Mouse (Mus musculus) midbrain, embryonic 12.5 days (tissue): ENCODE results near the gene Commd1. TPM values are rescaled to one million over a fixed set of nuclear protein-coding genes. Genes with fewer than 3 reads are reported as not detected.

Experiments
- ATAC-seq: fragments of 200-750 bp; cut with Nextera tagmentation; 2 replicates; pipeline ENCODE4 v1.8.0; 2017; ENCODE audit warnings: low read depth, moderate TSS enrichment, moderate library complexity; ENCODE audit not compliant: low FRiP score
- H3K27ac ChIP-seq: fragments of 300-500 bp; sonication (generic); replicated peaks from 2 replicates; pipeline ENCODE4 v1.5.1; 2016; ENCODE audit warnings: mild to moderate bottlenecking
- H3K27me3 ChIP-seq: fragments of 300-500 bp; sonication (generic); 2 replicates; pipeline ENCODE4 v1.6.1; 2016; ENCODE audit warnings: mild to moderate bottlenecking
- H3K36me3 ChIP-seq: fragments of 300-500 bp; sonication (generic); 2 replicates; pipeline ENCODE4 v1.6.1; 2016
- H3K4me1 ChIP-seq: fragments of 300-500 bp; sonication (generic); 2 replicates; pipeline ENCODE4 v1.6.1; 2016
- H3K4me2 ChIP-seq: fragments of 300-500 bp; sonication (generic); replicated peaks from 2 replicates; pipeline ENCODE4 v1.6.1; 2016; ENCODE audit warnings: mild to moderate bottlenecking, moderate library complexity
- H3K4me3 ChIP-seq: fragments of 300-500 bp; sonication (generic); 2 replicates; pipeline ENCODE4 v1.5.1; 2016; ENCODE audit warnings: mild to moderate bottlenecking
- H3K9ac ChIP-seq: fragments of 300-500 bp; sonication (generic); replicated peaks from 2 replicates; pipeline ENCODE4 v1.6.1; 2016; ENCODE audit warnings: mild to moderate bottlenecking, moderate library complexity
- H3K9me3 ChIP-seq: fragments of 300-500 bp; sonication (generic); 2 replicates; pipeline ENCODE4 v1.6.1; 2016; ENCODE audit warnings: mild to moderate bottlenecking
- WGBS: fragments of 180-500 bp; shearing (Covaris S2); methylation state at CpG from one replicate; pipeline ENCODE4 v1.1.7; 2016; 5-methylcytosine and 5-hydroxymethylcytosine counted together
- polyA plus RNA-seq: library from polyadenylated mRNA; unstranded; fragments of >200 nt; fragmentation: Nextera tagmentation; extraction: Ambion mirVana; gene quantifications from 2 replicates; pipeline ENCODE4 v1.2.1, GENCODE M21; 2016

The Commd1 gene
- polyA plus RNA-seq, 1 experiment from 2014 or later = 349 TPM

DNA sequence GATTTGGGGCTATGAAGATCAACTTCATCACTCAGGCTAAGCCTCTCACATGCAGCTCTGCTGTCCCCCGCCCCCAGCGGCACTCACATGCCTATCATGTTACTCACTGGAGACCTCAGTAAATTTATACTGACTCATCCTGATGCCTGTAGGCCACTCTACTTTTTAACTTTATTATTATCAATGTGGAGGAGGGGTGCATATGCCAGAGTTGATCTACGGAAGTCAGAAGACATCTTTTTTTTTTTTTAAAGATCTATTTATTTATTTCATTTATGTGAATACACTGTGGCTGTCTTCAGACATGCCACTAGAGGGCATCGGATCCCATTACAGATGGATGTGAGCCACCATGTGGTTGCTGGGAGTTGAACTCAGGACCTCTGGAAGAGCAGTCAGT lies 16.7 kb downstream of the Commd1 start:
- Histone ChIP-seq H3K27me3 (no peaks in the 10 kb centered on the region), H3K9me3 (peaks cover 12% of the 10 kb centered on the region), H3K4me1 (no peaks in the 10 kb centered on the region), H3K4me2 (no peak overlapping the region), H3K9ac (no peak overlapping the region), H3K36me3 (peaks cover 11% of the 10 kb centered on the region; the same call in 1 of the 2 replicates), H3K27ac (no peak overlapping the region), H3K4me3 (no peak overlapping the region)
- 84% methylated on average over 4 of the region's 4 CpGs for WGBS
- no peak for ATAC-seq

DNA sequence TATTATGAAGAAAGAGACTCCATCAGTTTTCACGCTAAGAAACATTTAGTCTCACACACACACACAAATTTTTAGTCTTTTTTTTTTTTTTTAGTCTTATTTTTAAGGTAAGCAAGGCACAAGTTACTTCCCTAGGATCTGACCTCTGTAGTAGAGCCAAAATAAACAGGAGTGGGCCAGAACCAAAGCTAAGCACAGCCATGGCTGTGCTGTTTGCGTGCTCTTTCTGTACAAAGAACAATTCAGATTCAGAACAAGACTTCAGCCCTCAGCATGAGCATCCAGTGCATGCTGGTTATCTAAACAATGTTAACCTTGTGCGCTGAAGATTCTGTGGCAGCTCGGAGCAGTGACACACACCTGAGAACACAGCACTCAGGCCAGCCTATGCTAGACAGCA lies 17.8 kb downstream of the Commd1 start:
- no peaks in the 10 kb centered on the region for H3K4me1 ChIP-seq
- 86% methylated on average over 4 of the region's 4 CpGs for WGBS
- H3K4me3 ChIP-seq = no peak overlapping the region
- no peaks in the 10 kb centered on the region for H3K27me3 ChIP-seq
- H3K27ac ChIP-seq = no peak overlapping the region
- peaks cover 11% of the 10 kb centered on the region; the same call in 1 of the 2 replicates for H3K36me3 ChIP-seq
- no peak overlapping the region for H3K4me2 ChIP-seq
- H3K9me3 ChIP-seq = peaks cover 12% of the 10 kb centered on the region
- no peak for ATAC-seq
- no peak overlapping the region for H3K9ac ChIP-seq

DNA sequence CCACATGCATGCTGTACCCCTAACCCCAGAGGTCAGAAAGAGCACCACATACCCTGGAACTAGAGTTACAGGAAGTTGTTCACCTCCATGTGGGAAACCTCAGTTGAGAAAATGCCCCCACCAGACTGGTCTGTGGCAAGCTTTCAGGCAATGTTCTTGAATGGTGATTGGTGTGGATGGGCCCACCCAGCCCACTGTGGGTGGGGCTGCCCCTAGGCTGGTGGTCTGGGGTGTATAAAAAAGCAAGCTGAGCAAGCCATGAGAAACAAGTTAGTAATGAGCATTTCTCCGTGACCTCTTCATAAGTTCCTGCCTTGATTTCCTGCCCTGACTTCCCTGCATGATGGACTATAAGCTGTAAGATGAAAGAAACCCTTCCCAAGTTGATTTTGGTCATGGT lies 20.1 kb downstream of the Commd1 start:
- Histone ChIP-seq H3K9ac (no peak overlapping the region), H3K4me3 (no peak overlapping the region), H3K4me2 (no peak overlapping the region), H3K9me3 (peaks cover 5% of the 10 kb centered on the region), H3K27ac (no peak overlapping the region), H3K4me1 (no peaks in the 10 kb centered on the region), H3K27me3 (no peaks in the 10 kb centered on the region), H3K36me3 (peaks cover 10% of the 10 kb centered on the region; the same call in 1 of the 2 replicates)
- 86% methylated on average over 1 of the region's 1 CpGs for WGBS
- no peak for ATAC-seq

DNA sequence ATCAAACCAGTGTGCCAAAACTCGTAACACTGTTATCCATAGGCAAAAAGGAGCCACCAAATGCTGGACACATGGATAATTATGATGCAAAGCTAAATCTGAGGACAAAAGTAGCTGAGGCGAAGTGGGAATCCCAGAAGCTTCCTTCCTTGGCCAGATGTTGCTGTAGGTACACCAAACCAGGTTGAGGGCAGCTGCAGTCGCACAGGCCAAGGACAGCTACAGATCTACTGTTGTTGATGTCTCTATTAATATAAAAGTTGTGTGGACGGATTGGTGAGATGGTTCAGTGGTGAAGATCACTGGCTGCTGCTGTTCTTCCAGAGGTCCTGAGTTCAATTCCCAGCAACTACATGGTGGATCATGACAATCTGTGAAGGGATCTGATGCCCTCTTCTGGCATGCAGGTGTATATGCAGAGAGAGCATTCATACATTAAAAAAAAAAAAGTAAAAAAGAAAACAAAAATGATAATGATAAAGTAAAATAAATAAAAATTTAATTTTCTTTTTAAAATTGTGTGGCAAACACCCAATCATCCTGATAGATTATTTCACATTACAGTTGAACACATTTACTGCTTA lies 24.3 kb downstream of the Commd1 start:
- H3K9ac ChIP-seq = no peak overlapping the region
- 92% methylated on average over 4 of the region's 4 CpGs for WGBS

GRCm38 (mm10) chr11:22956830-22957229 lies 25.4 kb downstream of the Commd1 start:
- H3K4me2 ChIP-seq = no peak overlapping the region
- WGBS = 75% methylated on average over 4 of the region's 4 CpGs
- ATAC-seq = peak; percentile 54; the same call in 1 of the 2 replicates
- no peak overlapping the region for H3K4me3 ChIP-seq
- H3K9ac ChIP-seq = no peak overlapping the region
- no peaks in the 10 kb centered on the region for H3K9me3 ChIP-seq
- no peaks in the 10 kb centered on the region for H3K4me1 ChIP-seq
- H3K27ac ChIP-seq = no peak overlapping the region
- H3K36me3 ChIP-seq = peaks cover 9% of the 10 kb centered on the region; the same call in 1 of the 2 replicates
- H3K27me3 ChIP-seq = no peaks in the 10 kb centered on the region

More for the DNA sequence above, 24.3 kb downstream of the Commd1 start:
- no peaks in the 10 kb centered on the region for H3K9me3 ChIP-seq
- H3K36me3 ChIP-seq = peaks cover 9% of the 10 kb centered on the region; the same call in 1 of the 2 replicates
- H3K4me1 ChIP-seq = no peaks in the 10 kb centered on the region
- no peak overlapping the region for H3K27ac ChIP-seq
- H3K4me3 ChIP-seq = no peak overlapping the region
- ATAC-seq = no peak
- no peak overlapping the region for H3K4me2 ChIP-seq
- H3K27me3 ChIP-seq = no peaks in the 10 kb centered on the region

DNA sequence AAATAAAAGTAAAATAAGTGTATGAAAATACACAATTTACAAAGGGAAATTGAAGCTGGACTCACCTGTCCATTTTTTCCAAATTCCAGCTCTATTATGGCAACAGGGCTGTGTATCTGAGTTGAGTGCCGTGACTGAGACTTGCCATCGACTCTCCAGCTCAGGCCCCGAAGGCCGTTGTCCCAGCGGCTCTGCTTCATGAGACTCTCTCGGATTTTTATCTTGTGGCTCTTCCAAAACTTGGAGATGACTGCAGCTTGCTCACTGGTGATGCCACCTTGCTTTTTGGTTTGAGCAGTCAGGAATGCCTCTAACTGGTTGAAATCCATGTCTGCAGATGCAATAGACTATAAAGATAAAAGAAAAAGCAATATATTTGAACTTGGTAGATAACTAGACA lies 25.8 kb downstream of the Commd1 start:
- H3K4me1 ChIP-seq = no peaks in the 10 kb centered on the region
- H3K36me3 ChIP-seq = peaks cover 9% of the 10 kb centered on the region; the same call in 1 of the 2 replicates

GRCm38 (mm10) chr11:22952668-22953067 lies 29.5 kb downstream of the Commd1 start:
- no peak overlapping the region for H3K9ac ChIP-seq
- H3K4me3 ChIP-seq = no peak overlapping the region
- no peaks in the 10 kb centered on the region for H3K27me3 ChIP-seq
- no peaks in the 10 kb centered on the region for H3K9me3 ChIP-seq
- no peaks in the 10 kb centered on the region for H3K4me1 ChIP-seq
- H3K27ac ChIP-seq = no peak overlapping the region
- ATAC-seq = no peak
- peaks cover 9% of the 10 kb centered on the region; the same call in 1 of the 2 replicates for H3K36me3 ChIP-seq
- WGBS = 92% methylated on average over 7 of the region's 7 CpGs
- H3K4me2 ChIP-seq = no peak overlapping the region

More for the DNA sequence above, 25.8 kb downstream of the Commd1 start:
- no peak overlapping the region for H3K4me3 ChIP-seq
- no peaks in the 10 kb centered on the region for H3K9me3 ChIP-seq
- no peak for ATAC-seq
- H3K27me3 ChIP-seq = no peaks in the 10 kb centered on the region
- H3K4me2 ChIP-seq = no peak overlapping the region
- WGBS = 93% methylated on average over 6 of the region's 6 CpGs
- no peak overlapping the region for H3K9ac ChIP-seq
- no peak overlapping the region for H3K27ac ChIP-seq

GRCm38 (mm10) chr11:22950131-22950530 lies 32.1 kb downstream of the Commd1 start:
- Histone ChIP-seq H3K9me3 (no peaks in the 10 kb centered on the region), H3K27me3 (no peaks in the 10 kb centered on the region), H3K27ac (no peak overlapping the region), H3K4me3 (no peak overlapping the region), H3K9ac (no peak overlapping the region), H3K4me2 (no peak overlapping the region), H3K4me1 (no peaks in the 10 kb centered on the region), H3K36me3 (no peaks in the 10 kb centered on the region)
- ATAC-seq = no peak
- WGBS = 86% methylated on average over 6 of the region's 6 CpGs

DNA sequence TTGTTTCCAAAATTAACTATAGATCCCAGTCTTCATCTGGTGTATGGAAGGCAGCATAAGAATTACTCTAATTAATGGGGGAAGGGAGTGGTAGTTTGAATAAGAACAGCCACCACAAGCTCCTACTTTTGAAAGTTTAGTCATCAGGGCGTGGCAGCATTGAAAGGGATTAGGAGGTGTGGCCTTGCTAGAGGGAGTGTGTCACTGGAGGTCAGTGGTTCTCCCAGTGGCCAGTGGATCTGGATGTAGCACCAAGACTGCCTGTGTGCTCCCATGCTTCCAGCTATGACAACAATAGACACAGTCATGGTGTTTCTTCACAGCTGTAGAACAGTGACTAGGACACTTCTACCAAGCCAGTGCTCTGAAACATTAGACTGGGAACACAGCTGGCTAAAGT lies 33.1 kb downstream of the Commd1 start:
- H3K4me3 ChIP-seq = no peak overlapping the region
- H3K4me2 ChIP-seq = no peak overlapping the region
- H3K27ac ChIP-seq = no peak overlapping the region
- 85% methylated on average over 1 of the region's 1 CpGs for WGBS
- H3K36me3 ChIP-seq = no peaks in the 10 kb centered on the region
- H3K4me1 ChIP-seq = no peaks in the 10 kb centered on the region
- H3K27me3 ChIP-seq = no peaks in the 10 kb centered on the region
- H3K9ac ChIP-seq = no peak overlapping the region
- no peaks in the 10 kb centered on the region for H3K9me3 ChIP-seq
- ATAC-seq = no peak

DNA sequence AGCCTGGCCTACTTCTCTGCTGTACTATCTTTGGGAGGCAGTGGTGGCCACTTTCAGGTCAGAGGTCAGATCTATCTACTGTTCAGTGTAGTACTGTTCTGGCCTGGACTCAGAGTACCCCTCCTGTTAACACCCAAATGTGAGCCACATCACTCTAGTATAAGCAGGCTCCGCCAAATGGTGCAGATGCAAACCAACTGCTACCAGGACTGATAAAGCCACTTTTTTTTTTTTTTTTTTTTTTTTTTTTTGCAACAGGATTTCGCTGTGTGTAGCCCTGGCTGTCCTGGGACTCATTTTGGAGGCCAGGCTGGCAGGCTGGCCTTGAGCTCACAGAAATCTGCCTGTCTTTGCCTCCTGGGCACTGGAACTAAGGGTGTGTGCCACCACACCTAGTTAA lies 43.2 kb downstream of the Commd1 start:
- H3K36me3 ChIP-seq = no peaks in the 10 kb centered on the region
- no peak overlapping the region for H3K4me3 ChIP-seq
- H3K9ac ChIP-seq = no peak overlapping the region
- no peak overlapping the region for H3K27ac ChIP-seq
- ATAC-seq = no peak
- no peak overlapping the region for H3K4me2 ChIP-seq
- no peaks in the 10 kb centered on the region for H3K4me1 ChIP-seq
- WGBS = 90% methylated on average over 2 of the region's 2 CpGs
- H3K27me3 ChIP-seq = no peaks in the 10 kb centered on the region
- H3K9me3 ChIP-seq = no peaks in the 10 kb centered on the region

DNA sequence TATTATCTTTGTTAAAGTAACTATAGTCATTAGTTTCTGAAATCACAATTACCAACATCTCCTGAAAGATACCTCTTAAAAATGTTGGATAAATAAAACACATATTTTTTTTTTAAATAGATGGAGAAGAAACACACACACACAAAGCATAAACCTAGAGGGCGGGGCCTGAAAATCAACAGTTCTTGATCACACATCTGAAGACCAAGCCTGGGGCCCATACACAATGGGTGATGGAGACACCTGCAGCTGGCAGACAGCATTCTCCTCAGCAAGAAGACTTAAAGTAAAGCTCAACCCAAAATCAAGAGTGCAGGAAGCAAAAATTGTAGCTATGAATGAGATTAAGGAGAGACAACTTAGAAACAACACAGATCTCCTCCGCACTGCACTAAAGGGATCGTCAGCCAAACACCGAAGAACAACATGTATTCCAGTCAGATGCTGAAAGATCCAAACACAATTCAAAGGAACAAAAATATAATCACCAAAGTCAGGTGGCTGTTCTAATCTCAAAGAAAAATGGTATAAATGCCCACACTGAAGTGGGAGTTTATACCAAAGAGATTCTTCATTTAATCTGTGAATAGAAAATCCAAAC lies 44.4 kb downstream of the Commd1 start:
- Histone ChIP-seq H3K4me2 (no peak overlapping the region), H3K36me3 (no peaks in the 10 kb centered on the region), H3K4me3 (no peak overlapping the region), H3K27me3 (no peaks in the 10 kb centered on the region), H3K4me1 (no peaks in the 10 kb centered on the region), H3K27ac (no peak overlapping the region), H3K9me3 (no peaks in the 10 kb centered on the region), H3K9ac (no peak overlapping the region)
- 94% methylated on average over 4 of the region's 4 CpGs for WGBS
- no peak for ATAC-seq

DNA sequence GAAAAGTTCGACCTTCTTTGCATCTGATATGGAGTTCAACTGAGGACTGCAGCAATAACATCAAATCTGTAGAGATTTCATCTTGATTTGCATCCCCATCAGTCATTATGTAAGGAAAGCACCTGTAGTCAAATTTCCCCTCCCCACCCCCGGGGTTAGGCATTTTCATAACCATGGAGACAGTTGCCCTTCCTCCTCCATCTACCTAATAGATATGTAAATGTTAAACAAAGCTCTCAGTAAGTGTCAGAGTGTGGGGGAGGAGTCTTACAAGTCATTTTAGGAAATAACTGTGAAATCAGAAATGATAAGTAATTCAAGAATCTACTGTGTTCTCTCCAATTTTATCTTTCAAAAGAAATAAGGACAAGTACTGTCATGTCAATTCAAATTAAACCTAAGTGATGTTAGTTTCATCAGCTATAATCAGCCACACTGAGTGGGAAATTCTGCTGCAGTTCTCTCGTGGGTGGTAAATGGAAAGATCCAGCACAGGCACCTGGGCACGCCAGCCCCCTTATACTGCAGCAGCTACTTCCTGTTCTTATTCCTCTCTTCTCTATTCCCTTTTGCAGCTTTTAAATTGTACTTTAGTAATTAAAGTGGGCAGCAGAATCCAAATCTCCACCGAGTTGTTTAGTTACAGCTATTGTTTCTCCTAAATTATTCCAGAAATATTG lies 45.6 kb downstream of the Commd1 start:
- 59% methylated on average over 5 of the region's 5 CpGs for WGBS

More for the DNA sequence above, 45.6 kb downstream of the Commd1 start:
- Histone ChIP-seq H3K4me1 (no peaks in the 10 kb centered on the region), H3K4me3 (no peak overlapping the region), H3K27ac (no peak overlapping the region), H3K36me3 (no peaks in the 10 kb centered on the region), H3K9me3 (no peaks in the 10 kb centered on the region), H3K9ac (no peak overlapping the region), H3K27me3 (no peaks in the 10 kb centered on the region), H3K4me2 (no peak overlapping the region)
- ATAC-seq = no peak
